Mouse (Mus musculus): ENCODE measurements around the gene Necab3. TPM values are rescaled to one million over a fixed set of nuclear protein-coding genes. Genes with fewer than 3 reads are reported as not detected.

Gene Necab3
- polyA plus RNA-seq, 1 experiment from 2014 or later = 5.2 TPM

- no peak overlapping the region; the same call in 1 of the 2 replicates for H3K27ac ChIP-seq (replicated peaks)
- no peak for DNase-seq (ENCODE audit: low spot score)
These were observed 25.8 kb downstream of the Necab3 start for GRCm38 (mm10) chr2:154532888-154533287.

GRCm38 (mm10) chr2:154526531-154526930 lies 32.2 kb downstream of the Necab3 start:
- Histone ChIP-seq H3K9me3 (replicated peaks) (no peaks in the 10 kb centered on the region), H3K27ac (replicated peaks) (no peak overlapping the region), H3K4me3 (no peak overlapping the region), H3K36me3 (peaks cover 98% of the 10 kb centered on the region), H3K4me1 (no peaks in the 10 kb centered on the region), H3K27me3 (ENCODE audit: low read depth, poor library complexity, severe bottlenecking) (no peaks in the 10 kb centered on the region)
- DNase-seq (ENCODE audit: low spot score) = no peak
- 92% methylated on average over 3 of the region's 3 CpGs for WGBS

More at GRCm38 (mm10) chr2:154532888-154533287, 25.8 kb downstream of the Necab3 start:
- 43% methylated on average over 3 of the region's 3 CpGs for WGBS
- no peaks in the 10 kb centered on the region for H3K27me3 ChIP-seq (ENCODE audit: low read depth, poor library complexity, severe bottlenecking)
- no peaks in the 10 kb centered on the region for H3K9me3 ChIP-seq (replicated peaks)
- peaks cover 10% of the 10 kb centered on the region for H3K4me1 ChIP-seq
- peaks cover 96% of the 10 kb centered on the region for H3K36me3 ChIP-seq
- H3K4me3 ChIP-seq = no peak overlapping the region

DNA sequence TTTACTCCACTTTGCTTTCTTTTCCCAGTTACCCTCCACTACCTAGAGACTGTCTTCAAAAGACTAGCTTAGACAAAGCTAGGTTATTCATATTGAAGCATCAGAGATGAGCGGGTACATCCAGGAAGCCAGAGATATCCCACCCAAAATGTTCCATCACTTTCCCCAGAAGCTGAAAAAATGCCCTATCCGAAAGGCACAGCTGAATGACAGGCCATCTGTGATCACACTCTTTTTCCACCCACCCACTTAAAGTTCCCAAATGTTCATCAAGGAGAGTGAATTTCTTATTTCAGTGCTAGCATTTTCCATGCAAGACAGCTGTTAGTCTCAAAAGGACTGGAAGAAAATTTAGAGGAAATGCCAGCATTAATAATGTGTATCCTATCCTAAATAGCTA lies 33.4 kb downstream of the Necab3 start:
- no peak overlapping the region for H3K4me3 ChIP-seq
- no peaks in the 10 kb centered on the region for H3K27me3 ChIP-seq (ENCODE audit: low read depth, poor library complexity, severe bottlenecking)
- H3K9me3 ChIP-seq (replicated peaks) = no peaks in the 10 kb centered on the region
- H3K36me3 ChIP-seq = peaks cover 98% of the 10 kb centered on the region
- no peak for DNase-seq (ENCODE audit: low spot score)
- no peaks in the 10 kb centered on the region for H3K4me1 ChIP-seq
- no peak overlapping the region for H3K27ac ChIP-seq (replicated peaks)
- WGBS = 91% methylated on average over 2 of the region's 2 CpGs

DNA sequence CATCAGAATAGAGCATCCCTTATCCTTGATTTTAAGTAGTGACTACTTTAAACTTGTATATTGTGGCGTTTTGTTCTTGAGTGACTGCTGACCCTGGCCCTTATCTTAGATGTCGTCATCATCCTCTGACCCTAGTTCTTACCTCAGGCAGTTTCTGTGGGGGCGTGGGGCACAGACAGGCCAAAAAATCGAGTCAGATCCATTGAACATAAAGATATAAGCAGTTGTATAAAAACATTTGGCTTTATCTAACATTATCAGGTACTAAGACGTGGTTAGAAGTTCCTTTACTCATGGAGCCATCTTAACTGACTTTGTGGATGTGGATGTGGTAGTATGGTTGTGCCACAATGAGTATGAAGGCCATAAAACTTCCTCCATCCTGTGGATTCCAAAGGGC lies 36.4 kb downstream of the Necab3 start:
- Histone ChIP-seq H3K36me3 (peaks cover 95% of the 10 kb centered on the region), H3K27ac (replicated peaks) (no peak overlapping the region), H3K4me1 (no peaks in the 10 kb centered on the region), H3K27me3 (ENCODE audit: low read depth, poor library complexity, severe bottlenecking) (no peaks in the 10 kb centered on the region), H3K9me3 (replicated peaks) (no peaks in the 10 kb centered on the region), H3K4me3 (no peak overlapping the region)
- no peak for DNase-seq (ENCODE audit: low spot score)
- 95% methylated on average over 5 of the region's 5 CpGs for WGBS

DNA sequence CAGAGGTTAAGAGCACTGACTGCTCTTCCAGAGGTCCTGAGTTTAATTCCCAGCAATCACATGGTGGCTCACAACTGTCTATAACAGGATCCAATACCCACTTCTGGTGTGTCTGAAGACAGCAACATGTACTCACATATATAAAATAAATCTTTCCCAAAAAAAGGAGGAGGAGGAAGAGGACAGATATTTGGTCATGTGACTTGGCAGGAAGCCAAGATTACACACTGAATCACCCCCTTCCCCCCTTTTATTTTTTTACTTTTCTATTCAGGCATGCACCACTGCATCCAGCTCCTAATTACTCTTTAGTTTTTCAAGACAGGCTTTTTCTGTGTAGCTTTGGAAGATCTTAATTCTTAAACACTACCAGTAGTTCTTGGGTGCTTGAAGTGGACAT lies 37.2 kb downstream of the Necab3 start:
- Histone ChIP-seq H3K4me3 (no peak overlapping the region), H3K36me3 (peaks cover 95% of the 10 kb centered on the region), H3K9me3 (replicated peaks) (no peaks in the 10 kb centered on the region), H3K27ac (replicated peaks) (no peak overlapping the region), H3K27me3 (ENCODE audit: low read depth, poor library complexity, severe bottlenecking) (no peaks in the 10 kb centered on the region), H3K4me1 (no peaks in the 10 kb centered on the region)
- no peak for DNase-seq (ENCODE audit: low spot score)

GRCm38 (mm10) chr2:154517424-154517823 lies 41.3 kb downstream of the Necab3 start:
- Histone ChIP-seq H3K4me3 (no peak overlapping the region), H3K27ac (replicated peaks) (no peak overlapping the region), H3K36me3 (peaks cover 88% of the 10 kb centered on the region), H3K9me3 (replicated peaks) (no peaks in the 10 kb centered on the region), H3K4me1 (no peaks in the 10 kb centered on the region), H3K27me3 (ENCODE audit: low read depth, poor library complexity, severe bottlenecking) (no peaks in the 10 kb centered on the region)
- WGBS = 94% methylated on average over 5 of the region's 5 CpGs
- DNase-seq (ENCODE audit: low spot score) = no peak

GRCm38 (mm10) chr2:154516944-154517343 lies 41.7 kb downstream of the Necab3 start:
- no peaks in the 10 kb centered on the region for H3K4me1 ChIP-seq
- 90% methylated on average over 3 of the region's 3 CpGs for WGBS
- H3K27me3 ChIP-seq (ENCODE audit: low read depth, poor library complexity, severe bottlenecking) = no peaks in the 10 kb centered on the region
- no peak overlapping the region for H3K4me3 ChIP-seq
- no peak for DNase-seq (ENCODE audit: low spot score)
- no peaks in the 10 kb centered on the region for H3K9me3 ChIP-seq (replicated peaks)
- peaks cover 88% of the 10 kb centered on the region for H3K36me3 ChIP-seq
- H3K27ac ChIP-seq (replicated peaks) = no peak overlapping the region

- 89% methylated on average over 3 of the region's 3 CpGs for WGBS
- no peak for DNase-seq (ENCODE audit: low spot score)
- Histone ChIP-seq H3K36me3 (peaks cover 92% of the 10 kb centered on the region), H3K27ac (replicated peaks) (no peak overlapping the region), H3K4me1 (no peaks in the 10 kb centered on the region), H3K9me3 (replicated peaks) (no peaks in the 10 kb centered on the region), H3K4me3 (no peak overlapping the region), H3K27me3 (ENCODE audit: low read depth, poor library complexity, severe bottlenecking) (no peaks in the 10 kb centered on the region)
These were observed 48.5 kb downstream of the Necab3 start for GRCm38 (mm10) chr2:154510141-154510540.

- WGBS = 93% methylated on average over 4 of the region's 4 CpGs
- Histone ChIP-seq H3K36me3 (peaks cover 97% of the 10 kb centered on the region), H3K9me3 (replicated peaks) (no peaks in the 10 kb centered on the region), H3K4me3 (no peak overlapping the region), H3K4me1 (no peaks in the 10 kb centered on the region), H3K27ac (replicated peaks) (no peak overlapping the region), H3K27me3 (ENCODE audit: low read depth, poor library complexity, severe bottlenecking) (no peaks in the 10 kb centered on the region)
- DNase-seq (ENCODE audit: low spot score) = no peak
These were observed 50.2 kb downstream of the Necab3 start for GRCm38 (mm10) chr2:154508450-154508849.

GRCm38 (mm10) chr2:154507566-154508283 lies 51.0 kb downstream of the Necab3 start:
- Histone ChIP-seq H3K36me3 (peaks cover 97% of the 10 kb centered on the region), H3K27me3 (ENCODE audit: low read depth, poor library complexity, severe bottlenecking) (no peaks in the 10 kb centered on the region)
- DNase-seq (ENCODE audit: low spot score) = no peak

DNA sequence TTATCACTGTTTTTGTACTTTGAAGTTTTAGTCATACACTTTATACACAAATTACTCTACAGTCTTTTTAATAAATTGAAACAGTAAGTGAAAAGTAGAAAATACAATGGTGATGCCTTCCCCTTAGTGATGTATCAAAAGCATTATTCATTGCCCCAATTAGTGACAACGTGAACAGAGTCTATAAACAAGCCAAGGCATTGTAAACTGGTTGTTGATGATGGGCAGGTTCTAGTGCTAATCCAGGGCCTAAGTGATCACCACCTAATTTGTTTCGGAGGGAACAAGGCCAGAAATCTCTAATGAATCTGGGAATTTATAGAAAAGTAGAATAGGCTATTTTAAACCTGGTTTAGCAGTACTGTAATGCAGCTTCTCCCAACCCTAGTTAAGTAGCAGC lies 51.6 kb downstream of the Necab3 start:
- H3K4me1 ChIP-seq = no peaks in the 10 kb centered on the region
- no peak overlapping the region for H3K27ac ChIP-seq (replicated peaks)
- peaks cover 95% of the 10 kb centered on the region for H3K36me3 ChIP-seq
- no peaks in the 10 kb centered on the region for H3K9me3 ChIP-seq (replicated peaks)
- DNase-seq (ENCODE audit: low spot score) = no peak
- 87% methylated on average over 2 of the region's 2 CpGs for WGBS
- H3K4me3 ChIP-seq = no peak overlapping the region
- no peaks in the 10 kb centered on the region for H3K27me3 ChIP-seq (ENCODE audit: low read depth, poor library complexity, severe bottlenecking)

More at GRCm38 (mm10) chr2:154507566-154508283, 51.0 kb downstream of the Necab3 start:
- no peak overlapping the region for H3K4me3 ChIP-seq
- no peak overlapping the region for H3K27ac ChIP-seq (replicated peaks)
- H3K9me3 ChIP-seq (replicated peaks) = no peaks in the 10 kb centered on the region
- WGBS = 86% methylated on average over 9 of the region's 9 CpGs
- no peaks in the 10 kb centered on the region for H3K4me1 ChIP-seq

GRCm38 (mm10) chr2:154500758-154501157 lies 57.9 kb downstream of the Necab3 start:
- no peak for DNase-seq (ENCODE audit: low spot score)
- Histone ChIP-seq H3K27me3 (ENCODE audit: low read depth, poor library complexity, severe bottlenecking) (no peaks in the 10 kb centered on the region), H3K36me3 (peaks cover 58% of the 10 kb centered on the region), H3K4me1 (no peaks in the 10 kb centered on the region), H3K4me3 (no peak overlapping the region), H3K27ac (replicated peaks) (no peak overlapping the region), H3K9me3 (replicated peaks) (no peaks in the 10 kb centered on the region)
- 94% methylated on average over 3 of the region's 3 CpGs for WGBS

DNA sequence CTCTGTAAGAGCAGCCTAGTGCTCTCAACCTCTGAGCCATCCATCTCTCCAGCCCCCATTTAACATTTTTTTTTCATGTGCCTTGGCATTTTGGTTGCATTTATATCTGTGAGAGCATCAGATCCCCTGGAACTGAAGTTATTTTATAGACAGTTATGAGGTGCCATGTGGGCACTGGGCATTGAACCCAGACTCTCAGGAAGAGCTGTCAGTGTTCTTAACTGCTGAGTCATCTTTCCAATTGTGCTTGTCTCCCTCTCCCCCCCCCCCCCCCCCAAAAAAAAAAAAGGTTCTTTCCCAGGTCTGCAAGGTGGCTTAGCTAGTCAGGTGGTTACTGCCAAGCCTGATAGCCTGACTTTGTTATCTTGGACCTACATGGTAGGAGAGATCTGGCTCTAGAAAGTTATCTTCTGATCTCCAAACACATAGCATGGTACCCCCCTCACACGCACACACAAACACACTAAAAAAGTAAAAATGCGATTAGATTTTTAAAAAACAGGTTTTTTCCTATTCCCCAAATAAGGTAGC lies 58.9 kb downstream of the Necab3 start:
- peaks cover 49% of the 10 kb centered on the region for H3K36me3 ChIP-seq
- DNase-seq (ENCODE audit: low spot score) = no peak
- H3K4me3 ChIP-seq = no peak overlapping the region
- H3K9me3 ChIP-seq (replicated peaks) = no peaks in the 10 kb centered on the region
- no peak overlapping the region for H3K27ac ChIP-seq (replicated peaks)
- H3K27me3 ChIP-seq (ENCODE audit: low read depth, poor library complexity, severe bottlenecking) = no peaks in the 10 kb centered on the region
- no peaks in the 10 kb centered on the region for H3K4me1 ChIP-seq
- WGBS = 95% methylated on average over 2 of the region's 2 CpGs
